Mouse (Mus musculus) cerebellum, adult (tissue): ENCODE results near the gene Gli1.
A peak's percentile ranks its signal among the peaks of the same experiment; 100 is the strongest.

Experiments used
- ATAC-seq: cut with Nextera tagmentation; 2 replicates; pipeline ENCODE4 v1.9.2; 2017; ENCODE audit warnings: mild to moderate bottlenecking, moderate library complexity, mixed read lengths; ENCODE audit not compliant: insufficient number of reproducible peaks, low FRiP score, low TSS enrichment

The Gli1 gene

DNA sequence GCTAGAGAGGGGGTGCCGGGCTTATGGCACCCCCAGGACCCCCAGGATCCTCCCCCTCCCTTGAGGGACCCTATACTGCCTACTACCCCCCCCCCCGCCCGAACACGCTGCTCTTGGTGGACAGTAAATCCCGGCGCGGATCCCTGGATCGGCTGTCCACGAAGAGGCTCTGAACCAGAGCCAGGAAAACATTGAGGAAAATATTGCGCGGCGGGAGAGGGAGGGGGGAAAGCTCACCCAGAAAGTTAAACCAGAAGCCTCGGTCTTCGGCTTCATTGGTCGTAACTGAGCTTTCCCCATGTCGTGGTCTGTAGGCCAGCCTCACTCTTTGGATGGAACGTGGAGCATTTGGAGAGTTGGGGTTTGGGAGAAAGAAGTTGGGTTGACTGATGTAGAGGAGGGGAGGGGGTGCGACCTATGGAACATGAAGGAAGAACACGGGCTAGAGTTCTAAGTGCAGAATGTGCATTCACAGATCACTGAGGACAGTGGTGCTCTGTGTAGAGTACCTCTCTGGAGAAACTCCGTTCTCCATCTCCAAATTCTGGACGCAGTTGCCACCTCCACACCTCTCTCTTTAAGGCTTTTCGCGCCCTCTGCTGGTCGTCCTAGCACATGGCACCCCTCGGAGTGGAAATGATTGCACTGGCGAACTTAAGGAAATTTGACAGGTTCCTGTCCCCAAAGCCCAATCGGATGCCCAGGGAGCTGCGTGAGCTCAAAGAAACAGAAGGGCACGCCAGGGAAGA lies at the start of gene Gli1:
Gli1 (minus strand) TSS at position 84 of the 749 bp plus-strand sequence.
- peak; percentile 71 for ATAC-seq

DNA sequence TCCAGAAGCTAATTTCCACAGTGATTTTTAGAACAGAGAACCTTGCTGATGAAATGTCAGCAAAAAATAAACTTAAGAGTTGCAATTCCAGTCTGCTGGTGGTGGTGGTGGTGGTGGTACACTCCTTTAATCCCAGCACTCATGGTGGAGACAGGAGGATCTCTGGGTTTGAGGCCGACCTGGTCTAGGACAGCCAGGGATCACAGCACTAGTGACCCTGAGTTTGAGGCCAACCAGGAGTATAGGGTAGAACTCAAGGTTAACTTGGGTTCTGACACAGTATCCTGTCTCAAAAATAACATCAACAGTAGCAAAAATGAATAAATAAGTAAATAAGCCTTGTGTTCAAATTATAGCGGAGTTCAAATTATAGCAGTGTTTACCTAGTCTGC lies 40.0 kb upstream of the Gli1 start:
- no peak for ATAC-seq

- ATAC-seq = 0 out of 2 replicates have a peak, but pooled peaks have one; percentile 28
These were observed 39.3 kb upstream of the Gli1 start for GRCm38 (mm10) chr10:127380767-127381742.

GRCm38 (mm10) chr10:127380251-127380691 lies 38.5 kb upstream of the Gli1 start, which contains the start of gene R3hdm2:
TSS of gene R3hdm2 (plus strand) at chr10:127380327.
- ATAC-seq = peak; percentile 96

- ATAC-seq = no peak
These were observed 37.9 kb upstream of the Gli1 start for GRCm38 (mm10) chr10:127379654-127380053.

GRCm38 (mm10) chr10:127377700-127378099 lies 35.9 kb upstream of the Gli1 start:
- ATAC-seq = no peak

DNA sequence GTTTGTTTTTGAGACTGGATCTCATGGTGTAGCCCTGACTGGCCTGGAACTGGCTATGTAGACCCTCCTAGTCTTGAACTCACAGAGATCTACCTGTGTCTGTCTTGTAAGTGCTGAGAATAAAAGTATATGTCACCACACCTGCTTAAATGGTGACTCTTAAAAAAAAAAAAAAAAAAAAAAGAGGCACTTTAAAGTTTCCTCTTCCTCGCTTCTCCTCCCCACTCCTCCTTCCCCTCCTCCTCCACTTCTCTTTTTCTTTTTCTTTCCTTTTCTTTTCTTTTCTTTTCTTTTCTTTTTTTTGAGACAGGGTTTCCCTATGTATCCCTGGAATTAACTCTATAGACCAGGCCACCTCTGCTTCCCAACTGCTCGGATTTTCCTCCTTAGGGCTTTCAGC lies 29.2 kb upstream of the Gli1 start:
- ATAC-seq = no peak

DNA sequence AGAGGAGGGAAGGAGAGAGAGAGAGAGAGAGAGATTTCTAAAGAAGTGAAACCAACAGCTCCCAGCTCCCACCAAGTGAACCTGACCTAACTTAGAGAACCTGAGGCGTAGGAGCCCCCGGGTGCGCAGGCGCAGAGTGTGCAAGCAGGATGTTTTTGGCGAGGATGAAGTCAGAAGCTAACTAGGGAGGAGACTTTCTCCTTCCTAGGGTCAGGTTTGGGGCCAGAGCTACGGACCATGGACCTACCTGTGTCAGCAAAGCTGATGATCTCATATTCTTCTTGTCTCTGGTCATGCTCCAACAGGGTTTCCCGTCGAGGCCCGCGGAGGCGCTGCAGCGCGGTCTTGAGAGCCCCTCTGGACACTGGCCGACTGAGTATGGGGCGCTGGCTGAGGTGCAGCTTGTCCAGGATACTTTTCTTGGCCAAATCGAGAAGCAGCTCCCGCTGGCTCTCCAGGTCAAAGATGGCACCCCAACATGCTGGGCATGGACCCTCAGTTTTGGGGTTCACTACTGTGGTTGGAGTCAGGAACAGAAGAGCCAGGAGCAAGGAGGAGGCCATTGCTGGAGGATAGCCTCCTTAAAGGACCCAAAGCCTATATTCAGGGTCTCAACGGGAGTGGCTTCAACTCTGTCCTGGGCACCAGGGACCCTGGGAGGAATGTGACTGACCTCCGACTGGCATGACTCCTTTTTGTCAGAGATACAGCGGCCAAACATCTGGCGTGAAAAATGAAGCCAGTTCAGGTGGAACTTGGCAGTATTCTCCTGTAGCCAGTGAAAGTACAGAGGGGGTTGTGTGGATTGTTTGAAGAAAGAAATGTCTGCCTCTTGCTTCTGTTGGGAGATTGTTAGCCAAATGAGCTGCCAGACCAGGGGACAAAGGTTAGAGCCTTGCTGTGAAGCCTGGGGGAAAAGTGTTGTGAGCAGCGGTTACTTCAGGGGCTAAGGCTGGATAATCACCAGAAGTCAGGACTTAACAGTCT lies 28.4 kb upstream of the Gli1 start, which contains the start of gene Inhbc:
Inhbc (minus strand) TSS at position 598 of the 987 bp plus-strand sequence.
- ATAC-seq = no peak

DNA sequence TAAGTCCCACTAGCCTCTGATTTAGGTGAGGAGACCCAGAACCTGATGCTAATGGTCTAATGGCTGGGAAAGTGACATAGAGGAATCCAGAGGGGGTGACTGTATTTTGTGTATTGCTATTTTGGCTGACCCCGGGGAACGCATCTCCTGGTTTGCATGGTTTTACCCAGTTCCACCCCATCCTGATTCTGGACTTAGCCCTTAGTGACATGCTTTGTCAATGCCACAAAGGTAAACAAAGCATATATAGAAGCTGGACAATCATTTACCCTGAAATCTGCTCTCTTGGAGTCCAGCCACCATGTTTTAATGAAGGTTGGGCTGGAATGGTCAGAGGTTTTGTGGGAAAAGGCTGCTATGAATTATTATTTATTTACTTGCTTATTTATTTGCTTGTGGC lies 26.5 kb upstream of the Gli1 start:
- no peak for ATAC-seq

- no peak for ATAC-seq
These were observed 25.3 kb upstream of the Gli1 start for GRCm38 (mm10) chr10:127367116-127367515.

- no peak for ATAC-seq
These were observed 18.9 kb upstream of the Gli1 start for GRCm38 (mm10) chr10:127360714-127361113.

- ATAC-seq = no peak
These were observed 13.6 kb upstream of the Gli1 start for GRCm38 (mm10) chr10:127355336-127355735.

DNA sequence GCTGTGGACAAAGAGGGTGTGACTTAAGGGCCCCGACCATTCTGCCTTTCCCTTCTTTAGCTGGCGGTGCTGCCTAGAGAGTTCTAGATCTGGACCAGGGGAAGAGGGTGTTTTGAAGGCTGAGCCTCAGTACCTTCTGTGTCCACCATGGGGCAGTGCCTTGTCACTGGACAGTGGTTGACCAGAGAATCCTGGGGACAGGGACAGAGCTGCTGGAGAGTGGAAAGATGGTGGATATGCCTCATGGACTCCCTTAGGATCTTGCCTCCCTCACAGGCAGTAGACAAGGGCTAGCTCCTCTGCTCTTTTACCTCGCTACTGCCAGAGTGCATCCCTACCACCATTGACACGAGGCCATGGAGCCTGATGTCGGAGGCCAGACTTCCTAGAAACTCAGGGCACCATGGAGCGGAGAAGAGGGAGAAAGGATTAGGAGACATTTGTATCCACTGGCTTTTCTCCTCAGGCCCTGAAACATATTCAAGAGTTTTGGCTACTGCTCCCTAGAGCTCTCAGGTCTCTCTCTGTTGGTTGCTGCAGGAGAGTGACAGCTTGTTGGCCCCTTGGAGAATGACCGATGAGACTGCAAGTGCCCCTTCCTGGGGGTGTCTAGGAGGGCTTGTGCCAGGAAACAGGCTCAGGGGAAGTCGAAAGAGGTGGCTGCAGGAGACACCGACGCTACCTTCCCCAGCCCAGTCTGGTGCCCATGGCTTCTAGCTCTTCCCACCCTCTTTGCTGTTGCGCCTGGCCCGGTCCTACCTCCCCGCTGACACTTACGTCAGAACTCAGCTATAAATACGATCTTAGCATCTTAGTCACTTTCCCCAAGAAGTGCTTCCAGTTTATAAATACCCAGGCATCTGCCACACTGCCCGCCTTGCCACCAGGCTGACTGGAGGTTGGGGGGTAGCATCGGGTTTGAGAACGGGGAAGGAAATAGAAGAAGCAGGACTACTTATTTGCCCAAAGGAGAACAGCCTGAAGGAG lies 12.4 kb upstream of the Gli1 start, which contains the start of gene Inhbe:
Inhbe (minus strand) TSS at position 503 of the 987 bp plus-strand sequence.
- no peak for ATAC-seq

DNA sequence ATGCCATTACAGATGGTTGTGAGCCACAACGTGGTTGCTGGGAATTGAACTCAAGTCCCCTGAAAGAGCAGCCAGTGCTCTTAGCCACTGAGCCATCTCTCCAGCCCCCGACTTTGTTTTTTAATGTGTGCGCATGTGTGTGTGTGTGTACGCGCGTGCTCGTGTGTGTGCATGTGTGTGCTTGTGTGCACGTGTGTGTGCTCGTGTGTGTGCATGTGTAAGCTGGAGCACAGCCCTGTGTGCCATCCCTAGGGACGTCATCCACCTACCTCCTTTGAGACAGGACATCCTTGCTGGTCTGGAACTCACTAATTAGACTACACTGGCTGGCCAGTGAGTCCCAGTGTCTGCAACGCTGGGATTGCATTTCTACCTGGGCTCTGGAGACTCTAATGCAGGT lies 11.0 kb upstream of the Gli1 start:
- ATAC-seq = no peak

DNA sequence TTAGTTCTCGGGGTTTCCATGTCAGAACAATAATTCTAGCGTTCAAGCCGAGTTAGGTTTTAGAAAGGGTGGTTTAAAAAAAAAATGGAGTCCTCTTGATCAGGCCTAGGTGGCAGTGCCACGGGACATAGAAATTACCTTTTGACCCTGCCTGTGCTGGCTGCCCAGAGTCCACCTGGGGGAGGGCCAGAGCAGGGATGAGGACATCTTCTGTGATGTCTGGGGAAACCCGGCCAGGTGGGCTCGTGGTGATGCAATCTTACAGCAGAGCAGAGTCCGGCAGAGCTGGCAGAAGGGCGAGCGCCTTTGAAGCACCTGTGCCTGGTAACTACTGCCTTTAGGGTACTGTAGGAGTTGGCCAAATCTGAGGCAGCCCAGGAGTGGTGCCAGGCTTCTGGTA lies 10.4 kb upstream of the Gli1 start:
- ATAC-seq = no peak

DNA sequence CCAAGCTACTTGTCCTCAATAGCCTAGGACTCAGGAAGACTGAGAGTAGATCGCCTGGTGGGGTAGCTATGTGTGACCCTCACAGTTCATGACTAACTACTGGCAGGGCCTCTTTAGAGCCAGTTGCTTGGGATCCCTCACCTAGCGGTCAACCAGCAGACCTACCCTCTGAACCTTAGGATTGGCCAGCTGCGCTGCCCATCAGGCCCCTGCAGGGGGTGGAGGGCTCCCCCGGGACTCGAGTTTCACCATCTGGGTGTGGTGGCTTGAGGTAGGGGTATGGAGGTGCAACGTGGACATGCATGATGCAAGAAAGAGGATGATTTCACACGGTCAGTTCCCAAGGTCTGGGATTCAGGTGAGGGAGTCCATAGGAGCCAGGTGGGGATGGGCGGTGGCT lies 9.9 kb upstream of the Gli1 start:
- ATAC-seq = no peak

- ATAC-seq = no peak
These were observed 9.5 kb upstream of the Gli1 start for GRCm38 (mm10) chr10:127351285-127351595.

DNA sequence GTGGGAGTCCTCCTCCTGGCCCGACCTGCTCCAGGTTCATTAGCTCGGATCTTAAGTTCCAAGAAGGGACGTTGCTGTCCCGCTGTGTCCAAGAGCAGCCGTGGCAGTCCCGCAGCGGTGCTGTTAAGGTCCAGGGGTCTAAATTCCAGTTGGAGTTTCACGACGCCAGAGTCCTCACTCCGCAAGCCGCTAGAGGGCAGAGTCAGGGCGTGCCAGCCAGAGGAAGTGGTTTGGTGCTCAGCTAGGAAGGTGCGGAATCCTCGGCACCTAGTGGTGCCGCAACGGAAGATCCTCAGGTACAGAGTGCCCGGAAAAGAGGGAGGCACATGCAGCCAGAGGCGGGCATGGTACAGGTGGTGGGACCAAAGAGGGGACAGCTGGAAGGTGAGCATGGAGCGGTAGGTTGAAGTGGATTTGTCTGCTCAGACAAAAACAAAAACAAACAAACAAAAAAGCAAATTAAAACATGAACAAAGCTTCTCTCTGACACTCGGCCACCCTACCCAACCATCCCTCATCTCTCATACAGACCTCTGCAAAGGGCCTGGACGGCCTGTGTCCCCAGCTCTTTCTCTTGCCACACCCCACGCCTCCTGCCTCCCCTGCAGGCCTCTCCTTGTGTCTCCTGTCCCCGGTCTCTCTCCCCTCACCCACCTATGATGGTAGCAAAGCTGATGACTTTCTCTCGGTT lies 9.0 kb upstream of the Gli1 start:
- ATAC-seq = peak; percentile 81
